Mouse (Mus musculus): ENCODE results near the gene Hist1h3c. TPM values are rescaled to one million over a fixed set of nuclear protein-coding genes. Genes with fewer than 3 reads are reported as not detected.

The Hist1h3c gene
- polyA plus RNA-seq, 1 experiment from 2014 or later: 18.1 TPM

- H3K4me1 ChIP-seq (ENCODE audit: control insufficient read depth, insufficient read depth, low read length): no peaks in the 10 kb centered on the region
- no peaks in the 10 kb centered on the region for H3K9me3 ChIP-seq (replicated peaks; ENCODE audit: control insufficient read depth, low read length)
- ATAC-seq (replicated peaks; ENCODE audit: insufficient number of reproducible peaks, low FRiP score, low TSS enrichment, low read depth): no peak
- DNase-seq (ENCODE audit: low spot score): peak; percentile 45
- no peaks in the 10 kb centered on the region for H3K36me3 ChIP-seq (replicated peaks; ENCODE audit: control insufficient read depth, insufficient read depth, low read depth, low read length)
- H3K4me2 ChIP-seq (ENCODE audit: low read depth, low read length): peak overlapping the region; percentile 90
- H3K27ac ChIP-seq (replicated peaks; ENCODE audit: low read depth, low read length): peak overlapping the region; percentile 99
- H3K9ac ChIP-seq (replicated peaks; ENCODE audit: low read length): peak overlapping the region; percentile 87
- peak overlapping the region; percentile 56 for H3K4me3 ChIP-seq (ENCODE audit: low read depth, low read length)
- no peaks in the 10 kb centered on the region for H3K27me3 ChIP-seq (ENCODE audit: control insufficient read depth, insufficient read depth, low read length)
- WGBS: 27% methylated on average over 13 of the region's 13 CpGs
These were observed 5.1 kb downstream of the Hist1h3c start for GRCm38 (mm10) chr13:23740256-23740840.

GRCm38 (mm10) chr13:23739922-23740252 lies 5.5 kb downstream of the Hist1h3c start:
- H3K4me1 ChIP-seq (ENCODE audit: control insufficient read depth, insufficient read depth, low read length): no peaks in the 10 kb centered on the region
- peak overlapping the region; percentile 87 for H3K9ac ChIP-seq (replicated peaks; ENCODE audit: low read length)
- H3K4me3 ChIP-seq (ENCODE audit: low read depth, low read length): peak overlapping the region; percentile 56
- peak overlapping the region; percentile 90 for H3K4me2 ChIP-seq (ENCODE audit: low read depth, low read length)
- under 1% methylated on average over 14 of the region's 14 CpGs for WGBS
- H3K36me3 ChIP-seq (replicated peaks; ENCODE audit: control insufficient read depth, insufficient read depth, low read depth, low read length): no peaks in the 10 kb centered on the region
- H3K9me3 ChIP-seq (replicated peaks; ENCODE audit: control insufficient read depth, low read length): no peaks in the 10 kb centered on the region
- DNase-seq (ENCODE audit: low spot score): no peak
- H3K27ac ChIP-seq (replicated peaks; ENCODE audit: low read depth, low read length): peak overlapping the region; percentile 99
- H3K27me3 ChIP-seq (ENCODE audit: control insufficient read depth, insufficient read depth, low read length): no peaks in the 10 kb centered on the region
- ATAC-seq (replicated peaks; ENCODE audit: insufficient number of reproducible peaks, low FRiP score, low TSS enrichment, low read depth): no peak; the same call in 1 of the 2 replicates

GRCm38 (mm10) chr13:23739069-23739921 lies 6.1 kb downstream of the Hist1h3c start:
- Histone ChIP-seq H3K4me2 (ENCODE audit: low read depth, low read length) (peak overlapping the region; percentile 90), H3K36me3 (replicated peaks; ENCODE audit: control insufficient read depth, insufficient read depth, low read depth, low read length) (no peaks in the 10 kb centered on the region), H3K4me1 (ENCODE audit: control insufficient read depth, insufficient read depth, low read length) (no peaks in the 10 kb centered on the region), H3K9ac (replicated peaks; ENCODE audit: low read length) (peak overlapping the region; percentile 87), H3K27ac (replicated peaks; ENCODE audit: low read depth, low read length) (peak overlapping the region; percentile 99), H3K9me3 (replicated peaks; ENCODE audit: control insufficient read depth, low read length) (no peaks in the 10 kb centered on the region), H3K4me3 (ENCODE audit: low read depth, low read length) (peak overlapping the region; percentile 56), H3K27me3 (ENCODE audit: control insufficient read depth, insufficient read depth, low read length) (no peaks in the 10 kb centered on the region)
- DNase-seq (ENCODE audit: low spot score): peak; percentile 93
- under 1% methylated on average over 39 of the region's 39 CpGs for WGBS
- peak; percentile 91 for ATAC-seq (replicated peaks; ENCODE audit: insufficient number of reproducible peaks, low FRiP score, low TSS enrichment, low read depth)

GRCm38 (mm10) chr13:23738677-23739068 lies 6.7 kb downstream of the Hist1h3c start, which contains the start of gene Hist1h1c:
Gene Hist1h1c, plus strand, starts transcription at chr13:23738808.
- DNase-seq (ENCODE audit: low spot score): peak; percentile 94
- no peaks in the 10 kb centered on the region for H3K36me3 ChIP-seq (replicated peaks; ENCODE audit: control insufficient read depth, insufficient read depth, low read depth, low read length)
- ATAC-seq (replicated peaks; ENCODE audit: insufficient number of reproducible peaks, low FRiP score, low TSS enrichment, low read depth): peak; percentile 96
- H3K27me3 ChIP-seq (ENCODE audit: control insufficient read depth, insufficient read depth, low read length): no peaks in the 10 kb centered on the region
- H3K9me3 ChIP-seq (replicated peaks; ENCODE audit: control insufficient read depth, low read length): no peaks in the 10 kb centered on the region
- H3K27ac ChIP-seq (replicated peaks; ENCODE audit: low read depth, low read length): peak within 1 kb of the TSS; percentile 99
- H3K9ac ChIP-seq (replicated peaks; ENCODE audit: low read length): peak within 1 kb of the TSS; percentile 87
- no peaks in the 10 kb centered on the region for H3K4me1 ChIP-seq (ENCODE audit: control insufficient read depth, insufficient read depth, low read length)
- under 1% methylated on average over 30 of the region's 38 CpGs for WGBS
- peak within 1 kb of the TSS; percentile 90 for H3K4me2 ChIP-seq (ENCODE audit: low read depth, low read length)
- H3K4me3 ChIP-seq (ENCODE audit: low read depth, low read length): peak within 1 kb of the TSS; percentile 56

- H3K27ac ChIP-seq (replicated peaks; ENCODE audit: low read depth, low read length): peak overlapping the region; percentile 99
- H3K9me3 ChIP-seq (replicated peaks; ENCODE audit: control insufficient read depth, low read length): no peaks in the 10 kb centered on the region
- no peaks in the 10 kb centered on the region for H3K36me3 ChIP-seq (replicated peaks; ENCODE audit: control insufficient read depth, insufficient read depth, low read depth, low read length)
- ATAC-seq (replicated peaks; ENCODE audit: insufficient number of reproducible peaks, low FRiP score, low TSS enrichment, low read depth) (no peak), DNase-seq (ENCODE audit: low spot score) (peak; percentile 42)
- H3K27me3 ChIP-seq (ENCODE audit: control insufficient read depth, insufficient read depth, low read length): no peaks in the 10 kb centered on the region
- no peaks in the 10 kb centered on the region for H3K4me1 ChIP-seq (ENCODE audit: control insufficient read depth, insufficient read depth, low read length)
- H3K9ac ChIP-seq (replicated peaks; ENCODE audit: low read length): peak overlapping the region; percentile 87; the same call in 1 of the 2 replicates
- no peak overlapping the region for H3K4me3 ChIP-seq (ENCODE audit: low read depth, low read length)
- H3K4me2 ChIP-seq (ENCODE audit: low read depth, low read length): no peak overlapping the region
- WGBS: 22% methylated on average over 4 of the region's 4 CpGs
These were observed 7.4 kb downstream of the Hist1h3c start for GRCm38 (mm10) chr13:23738041-23738440.

GRCm38 (mm10) chr13:23737091-23737490 lies 8.3 kb downstream of the Hist1h3c start:
- H3K4me2 ChIP-seq (ENCODE audit: low read depth, low read length): no peak overlapping the region
- no peaks in the 10 kb centered on the region for H3K36me3 ChIP-seq (replicated peaks; ENCODE audit: control insufficient read depth, insufficient read depth, low read depth, low read length)
- ATAC-seq (replicated peaks; ENCODE audit: insufficient number of reproducible peaks, low FRiP score, low TSS enrichment, low read depth) (no peak), DNase-seq (ENCODE audit: low spot score) (no peak)
- no peak overlapping the region for H3K27ac ChIP-seq (replicated peaks; ENCODE audit: low read depth, low read length)
- no peaks in the 10 kb centered on the region for H3K9me3 ChIP-seq (replicated peaks; ENCODE audit: control insufficient read depth, low read length)
- WGBS: 77% methylated on average over 5 of the region's 5 CpGs
- no peak overlapping the region for H3K4me3 ChIP-seq (ENCODE audit: low read depth, low read length)
- no peak overlapping the region for H3K9ac ChIP-seq (replicated peaks; ENCODE audit: low read length)
- no peaks in the 10 kb centered on the region for H3K27me3 ChIP-seq (ENCODE audit: control insufficient read depth, insufficient read depth, low read length)
- H3K4me1 ChIP-seq (ENCODE audit: control insufficient read depth, insufficient read depth, low read length): no peaks in the 10 kb centered on the region

- DNase-seq (ENCODE audit: low spot score) (peak; percentile 70), ATAC-seq (replicated peaks; ENCODE audit: insufficient number of reproducible peaks, low FRiP score, low TSS enrichment, low read depth) (no peak)
- Histone ChIP-seq H3K27ac (replicated peaks; ENCODE audit: low read depth, low read length) (no peak overlapping the region), H3K27me3 (ENCODE audit: control insufficient read depth, insufficient read depth, low read length) (no peaks in the 10 kb centered on the region), H3K9ac (replicated peaks; ENCODE audit: low read length) (no peak overlapping the region), H3K36me3 (replicated peaks; ENCODE audit: control insufficient read depth, insufficient read depth, low read depth, low read length) (no peaks in the 10 kb centered on the region), H3K4me3 (ENCODE audit: low read depth, low read length) (no peak overlapping the region), H3K4me1 (ENCODE audit: control insufficient read depth, insufficient read depth, low read length) (no peaks in the 10 kb centered on the region), H3K9me3 (replicated peaks; ENCODE audit: control insufficient read depth, low read length) (no peaks in the 10 kb centered on the region), H3K4me2 (ENCODE audit: low read depth, low read length) (no peak overlapping the region)
- WGBS: 26% methylated on average over 8 of the region's 8 CpGs
These were observed 13.1 kb downstream of the Hist1h3c start for GRCm38 (mm10) chr13:23732156-23732804.
